ENCODE assay signal across 8 mouse cellular contexts in genomic region chr16:18622019-18622418, GRCm38 (mm10). TPM values are rescaled to one million over a fixed set of nuclear protein-coding genes. Genes with fewer than 3 reads are reported as not detected.
DNase-seq lines count a peak whose midpoint lies in the region; ATAC-seq and TF ChIP-seq lines count a peak whose summit lies in the region.

Gene Gp1bb, minus strand, starts transcription at chr16:18622403.

- H3K9ac ChIP-seq in lung, embryonic 14.5 days, result peak within 1 kb of the TSS; percentile 38
- no peak within 1 kb of the TSS for H3K9ac ChIP-seq in embryonic facial prominence, embryonic 15.5 days
- peak within 1 kb of the TSS; percentile 54; the same call in 1 of the 2 replicates for H3K9ac ChIP-seq in hindbrain, embryonic 16.5 days (ENCODE audit: low read depth, low read length)
- 0 out of 2 replicates have a peak within 1 kb of the TSS, but pooled peaks have one; percentile 29 for H3K9ac ChIP-seq in midbrain, postnatal 0 days (replicated peaks; ENCODE audit: low read length, poor library complexity, severe bottlenecking)

- H3K4me1 ChIP-seq in lung, embryonic 14.5 days (ENCODE audit: insufficient read depth), result peaks cover 11% of the 10 kb centered on the region
- peaks cover 45% of the 10 kb centered on the region for H3K4me1 ChIP-seq in embryonic facial prominence, embryonic 15.5 days
- peaks cover 30% of the 10 kb centered on the region for H3K4me1 ChIP-seq in hindbrain, embryonic 16.5 days (ENCODE audit: control insufficient read depth, insufficient read depth, low read depth, low read length)
- H3K4me1 ChIP-seq in midbrain, postnatal 0 days (ENCODE audit: insufficient read depth, low read length), result peaks cover 6% of the 10 kb centered on the region; the same call in 1 of the 2 replicates

- H3K9me3 ChIP-seq in lung, embryonic 14.5 days (ENCODE audit: low read depth, low read length), result no peaks in the 10 kb centered on the region
- no peaks in the 10 kb centered on the region for H3K9me3 ChIP-seq in embryonic facial prominence, embryonic 15.5 days (replicated peaks)
- H3K9me3 ChIP-seq in hindbrain, embryonic 16.5 days (ENCODE audit: control insufficient read depth, low read length), result peaks cover 2% of the 10 kb centered on the region; the same call in 1 of the 2 replicates
- no peaks in the 10 kb centered on the region for H3K9me3 ChIP-seq in midbrain, postnatal 0 days (ENCODE audit: low read length)

- TF ChIP-seq CTCF in lung, embryonic 14.5 days (IDR thresholded peaks at IDR 0.05; ENCODE audit: low read depth), result no peak
- no peak for TF ChIP-seq CTCF in midbrain, postnatal 0 days (IDR thresholded peaks at IDR 0.05)

- peaks cover 82% of the 10 kb centered on the region for H3K27me3 ChIP-seq in lung, embryonic 14.5 days (ENCODE audit: insufficient read depth, low read length)
- H3K27me3 ChIP-seq in embryonic facial prominence, embryonic 15.5 days, result peaks cover 83% of the 10 kb centered on the region
- H3K27me3 ChIP-seq in hindbrain, embryonic 16.5 days (replicated peaks; ENCODE audit: control insufficient read depth, insufficient read depth, low read length), result peaks cover 65% of the 10 kb centered on the region
- peaks cover 40% of the 10 kb centered on the region for H3K27me3 ChIP-seq in midbrain, postnatal 0 days (ENCODE audit: insufficient read depth, low read length)

- peaks cover 26% of the 10 kb centered on the region; the same call in 1 of the 2 replicates for H3K36me3 ChIP-seq in lung, embryonic 14.5 days (ENCODE audit: insufficient read depth)
- H3K36me3 ChIP-seq in embryonic facial prominence, embryonic 15.5 days, result peaks cover 35% of the 10 kb centered on the region
- peaks cover 39% of the 10 kb centered on the region for H3K36me3 ChIP-seq in hindbrain, embryonic 16.5 days (ENCODE audit: control insufficient read depth, insufficient read depth, low read length)
- H3K36me3 ChIP-seq in midbrain, postnatal 0 days (ENCODE audit: insufficient read depth, low read length), result peaks cover 30% of the 10 kb centered on the region

- DNase-seq in lung, embryonic 14.5 days, result no peak
- no peak for DNase-seq in lung, postnatal 10 days
- no peak for DNase-seq in midbrain, postnatal 0 days (ENCODE audit: low spot score)
- DNase-seq in spleen, postnatal 4 days (ENCODE audit: low spot score in 2 of 2), result no peak
- DNase-seq in urinary bladder, postnatal 4 days (ENCODE audit: low spot score in 2 of 2), result no peak
- no peak for DNase-seq in kidney, postnatal 10 days

- peak within 1 kb of the TSS; percentile 52 for H3K4me3 ChIP-seq in lung, embryonic 14.5 days (ENCODE audit: low read depth, low read length)
- peak within 1 kb of the TSS; percentile 52 for H3K4me3 ChIP-seq in embryonic facial prominence, embryonic 15.5 days (replicated peaks)
- H3K4me3 ChIP-seq in hindbrain, embryonic 16.5 days (ENCODE audit: low read length), result peak within 1 kb of the TSS; percentile 42
- peak within 1 kb of the TSS; percentile 30; the same call in 1 of the 2 replicates for H3K4me3 ChIP-seq in midbrain, postnatal 0 days (ENCODE audit: low read depth, low read length)

- ATAC-seq in lung, embryonic 14.5 days (ENCODE audit: insufficient read depth), result no peak
- ATAC-seq in embryonic facial prominence, embryonic 15.5 days (ENCODE audit: insufficient number of reproducible peaks, low FRiP score, low TSS enrichment, low read depth), result no peak
- ATAC-seq in hindbrain, embryonic 16.5 days, result no peak
- no peak for ATAC-seq in midbrain, postnatal 0 days (ENCODE audit: low FRiP score)

- 26% methylated on average over 17 of the region's 17 CpGs for WGBS in lung, embryonic 14.5 days
- 47% methylated on average over 17 of the region's 17 CpGs for WGBS in embryonic facial prominence, embryonic 15.5 days
- 25% methylated on average over 17 of the region's 17 CpGs for WGBS in hindbrain, embryonic 16.5 days
- 28% methylated on average over 17 of the region's 17 CpGs for WGBS in midbrain, postnatal 0 days

- H3K27ac ChIP-seq in lung, embryonic 14.5 days (ENCODE audit: low read depth), result no peak within 1 kb of the TSS
- H3K27ac ChIP-seq in embryonic facial prominence, embryonic 15.5 days (replicated peaks), result no peak within 1 kb of the TSS
- H3K27ac ChIP-seq in hindbrain, embryonic 16.5 days (ENCODE audit: low read depth, low read length), result no peak within 1 kb of the TSS
- H3K27ac ChIP-seq in midbrain, postnatal 0 days (ENCODE audit: low read depth, low read length), result no peak within 1 kb of the TSS

- H3K4me2 ChIP-seq in lung, embryonic 14.5 days, result peak within 1 kb of the TSS; percentile 92
- H3K4me2 ChIP-seq in embryonic facial prominence, embryonic 15.5 days (replicated peaks), result peak within 1 kb of the TSS; percentile 96
- H3K4me2 ChIP-seq in hindbrain, embryonic 16.5 days (ENCODE audit: low read length), result peak within 1 kb of the TSS; percentile 81
- H3K4me2 ChIP-seq in midbrain, postnatal 0 days (ENCODE audit: low read depth, low read length, poor library complexity, severe bottlenecking), result peak within 1 kb of the TSS; percentile 63

RNA-seq across cellular contexts. Expression of gene Gp1bb, which starts in this region (rescaled TPM):
- 3.8 and 4.1 TPM in 2 replicates for polyA plus RNA-seq in lung, embryonic 14.5 days (2014; fragmentation: Nextera tagmentation; extraction: Ambion mirVana)
- 2.6 and 2.8 TPM in 2 replicates for polyA plus RNA-seq in embryonic facial prominence, embryonic 15.5 days (2015; fragmentation: Nextera tagmentation; extraction: Ambion mirVana)
- 9.6 and 9.7 TPM in 2 replicates for polyA plus RNA-seq in hindbrain, embryonic 16.5 days (2015; fragmentation: Nextera tagmentation; extraction: Ambion mirVana)
- 28.6 and 39.4 TPM in 2 replicates for total RNA-seq in midbrain, postnatal 0 days (2014; rRNA removed)
- polyA plus RNA-seq in midbrain, postnatal 0 days (2015; fragmentation: Nextera tagmentation; extraction: Ambion mirVana), result 11.6 and 11.9 TPM in 2 replicates
